Mouse (Mus musculus) embryo, embryonic 11.5 days (tissue): ENCODE results near the gene Mrpl58.
"Not testable (repeated sequence)": the region's sequence is repeated elsewhere in the genome, so short reads cannot be mapped to it uniquely, and the experiment has no call there.

Experiments
- DNase-seq: peaks from one replicate; pipeline ENCODE4 v3.0.0-alpha.2; 2012; ENCODE audit warnings: low read depth, low spot score

Mrpl58 gene

GRCm38 (mm10) chr11:115382891-115383290, 20.7 kb upstream of the Mrpl58 start:
- no peak for DNase-seq

GRCm38 (mm10) chr11:115383701-115384474, 19.7 kb upstream of the Mrpl58 start:
- no peak for DNase-seq

- no peak for DNase-seq
Observed at GRCm38 (mm10) chr11:115384587-115384986, 19.0 kb upstream of the Mrpl58 start.

- not testable (repeated sequence) for DNase-seq
Observed at GRCm38 (mm10) chr11:115386859-115387258, 16.7 kb upstream of the Mrpl58 start.

- no peak for DNase-seq
Observed at GRCm38 (mm10) chr11:115391358-115391757, 12.2 kb upstream of the Mrpl58 start.

- DNase-seq, result no peak
Observed at GRCm38 (mm10) chr11:115393721-115394325, 9.7 kb upstream of the Mrpl58 start.

GRCm38 (mm10) chr11:115398085-115398484, 5.5 kb upstream of the Mrpl58 start:
- DNase-seq, result no peak

GRCm38 (mm10) chr11:115400126-115400525, 3.4 kb upstream of the Mrpl58 start:
- no peak for DNase-seq

- no peak for DNase-seq
Observed at GRCm38 (mm10) chr11:115400630-115401391, 2.7 kb upstream of the Mrpl58 start.

- no peak for DNase-seq
Observed at GRCm38 (mm10) chr11:115405723-115406122, 2.2 kb downstream of the Mrpl58 start.

- DNase-seq, result no peak
Observed at GRCm38 (mm10) chr11:115406858-115407401, 3.4 kb downstream of the Mrpl58 start.

GRCm38 (mm10) chr11:115408266-115408920, 4.8 kb downstream of the Mrpl58 start:
- no peak for DNase-seq

- DNase-seq, result no peak
Observed at GRCm38 (mm10) chr11:115409556-115409955, 6.0 kb downstream of the Mrpl58 start.

- DNase-seq, result peak; percentile 94
Observed at GRCm38 (mm10) chr11:115419531-115420237, 16.1 kb downstream of the Mrpl58 start, which contains the start of the genes Atp5h and Kctd2. Gene Atp5h, minus strand, starts transcription at chr11:115419962. Gene Kctd2, plus strand, starts transcription at chr11:115420128.

- DNase-seq, result no peak
Observed at GRCm38 (mm10) chr11:115420336-115421190, 17.0 kb downstream of the Mrpl58 start.

GRCm38 (mm10) chr11:115421328-115421727, 17.8 kb downstream of the Mrpl58 start:
- DNase-seq, result no peak

GRCm38 (mm10) chr11:115421972-115422371, 18.4 kb downstream of the Mrpl58 start:
- no peak for DNase-seq

- no peak for DNase-seq
Observed at GRCm38 (mm10) chr11:115423091-115423490, 19.5 kb downstream of the Mrpl58 start.

- DNase-seq, result no peak
Observed at GRCm38 (mm10) chr11:115424666-115425065, 21.1 kb downstream of the Mrpl58 start.

- no peak for DNase-seq
Observed at GRCm38 (mm10) chr11:115425671-115426070, 22.1 kb downstream of the Mrpl58 start.
